Mouse (Mus musculus) erythroblast, embryonic 14.5 days (primary cell): ENCODE results near the gene Car10. TPM values are rescaled to one million over a fixed set of nuclear protein-coding genes. Genes with fewer than 3 reads are reported as not detected.

Experiments
- H3K27me3 ChIP-seq: 2 replicates; pipeline ENCODE4 v1.6.1; 2012; ENCODE audit warnings: inconsistent platforms; ENCODE audit not compliant: control insufficient read depth
- H3K36me3 ChIP-seq: 2 replicates; pipeline ENCODE4 v1.6.1; 2012; ENCODE audit warnings: mild to moderate bottlenecking, inconsistent platforms; ENCODE audit not compliant: control insufficient read depth
- H3K4me1 ChIP-seq: 2 replicates; pipeline ENCODE4 v1.6.1; 2012; ENCODE audit warnings: inconsistent platforms; ENCODE audit not compliant: control insufficient read depth
- H3K4me3 ChIP-seq: replicated peaks from 2 replicates; pipeline ENCODE3; 2012; ENCODE audit warnings: moderate library complexity, mild to moderate bottlenecking, inconsistent platforms
- H3K9me3 ChIP-seq: 2 replicates; pipeline ENCODE4 v1.6.1; 2012; ENCODE audit warnings: low read length, inconsistent platforms, mixed read lengths; ENCODE audit not compliant: control insufficient read depth
- GATA1 ChIP-seq: IDR thresholded peaks from 2 replicates; pipeline ENCODE4 v1.6.1; 2012; ENCODE audit warnings: low read length, inconsistent platforms, mixed read lengths
- TAL1 ChIP-seq: IDR thresholded peaks from 3 replicates; pipeline ENCODE4 v1.6.1; 2012; ENCODE audit warnings: low read length, inconsistent platforms, mixed read lengths
- polyA plus RNA-seq: library from polyadenylated mRNA; stranded (reverse); fragments of >175 nt; gene quantifications from 2 replicates; pipeline ENCODE4 v1.2.3, GENCODE M21; 2012

Car10 gene
- polyA plus RNA-seq, 1 experiment: not detected

DNA sequence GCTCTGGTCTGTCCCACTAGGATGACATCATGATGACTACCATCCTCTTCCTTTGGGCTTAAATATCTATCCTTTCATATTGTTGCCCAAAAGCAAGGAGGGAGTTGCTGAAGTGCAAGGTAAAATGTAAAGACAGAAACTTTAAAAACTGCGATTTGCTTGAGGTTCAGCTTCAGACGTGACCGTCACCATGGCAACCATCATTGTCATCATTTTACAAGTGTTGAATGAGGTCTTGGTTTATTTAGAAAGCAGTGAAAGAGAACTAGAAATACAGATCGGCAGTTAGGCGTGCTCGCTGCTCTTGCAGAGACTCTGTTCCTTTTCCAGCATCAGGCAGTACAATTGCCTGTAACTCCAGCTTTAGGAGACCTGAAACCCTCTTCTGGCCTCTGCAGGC, 400.1 kb downstream of the Car10 start:
- Histone ChIP-seq H3K27me3 (no peaks in the 10 kb centered on the region), H3K9me3 (peaks cover 2% of the 10 kb centered on the region; the same call in 1 of the 2 replicates), H3K36me3 (no peaks in the 10 kb centered on the region), H3K4me3 (no peak overlapping the region), H3K4me1 (no peaks in the 10 kb centered on the region)
- TF ChIP-seq TAL1 (no peak), GATA1 (no peak)

DNA sequence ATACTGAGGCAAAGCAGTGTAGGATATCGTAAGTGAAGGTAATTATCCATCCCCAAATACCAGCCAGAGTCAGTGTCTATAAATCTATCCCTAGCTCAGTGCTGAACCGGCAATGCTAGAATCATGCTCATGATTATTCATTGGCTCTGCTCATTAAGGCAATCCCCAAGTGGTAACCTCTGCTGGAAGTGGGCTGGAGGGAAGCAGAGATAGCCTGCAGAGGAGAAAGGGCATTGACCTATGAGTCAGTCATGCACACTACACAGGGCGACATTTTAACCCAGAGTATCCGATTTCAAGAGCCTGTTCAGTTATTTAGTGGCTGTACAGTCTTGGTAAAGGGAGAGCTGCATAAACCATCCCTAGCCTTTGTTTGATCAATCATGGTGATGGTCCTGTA, 402.6 kb downstream of the Car10 start:
- Histone ChIP-seq H3K9me3 (peaks cover 2% of the 10 kb centered on the region; the same call in 1 of the 2 replicates), H3K4me3 (no peak overlapping the region), H3K36me3 (no peaks in the 10 kb centered on the region), H3K4me1 (no peaks in the 10 kb centered on the region), H3K27me3 (no peaks in the 10 kb centered on the region)
- no peak for TF ChIP-seq TAL1
- no peak for TF ChIP-seq GATA1

GRCm38 (mm10) chr11:93501671-93502070, 403.8 kb downstream of the Car10 start:
- TF ChIP-seq TAL1 (no peak), GATA1 (no peak)
- H3K27me3 ChIP-seq: no peaks in the 10 kb centered on the region
- no peaks in the 10 kb centered on the region for H3K9me3 ChIP-seq
- H3K4me1 ChIP-seq: no peaks in the 10 kb centered on the region
- H3K4me3 ChIP-seq: no peak overlapping the region
- H3K36me3 ChIP-seq: no peaks in the 10 kb centered on the region

- TF ChIP-seq TAL1: no peak
- TF ChIP-seq GATA1: no peak
- H3K36me3 ChIP-seq: no peaks in the 10 kb centered on the region
Measured at GRCm38 (mm10) chr11:93502864-93503263, 405.0 kb downstream of the Car10 start.

GRCm38 (mm10) chr11:93503469-93503868, 405.6 kb downstream of the Car10 start:
- TF ChIP-seq TAL1 (no peak), GATA1 (no peak)

More at GRCm38 (mm10) chr11:93502864-93503263, 405.0 kb downstream of the Car10 start:
- Histone ChIP-seq H3K27me3 (no peaks in the 10 kb centered on the region), H3K4me3 (no peak overlapping the region), H3K4me1 (no peaks in the 10 kb centered on the region), H3K9me3 (no peaks in the 10 kb centered on the region)

DNA sequence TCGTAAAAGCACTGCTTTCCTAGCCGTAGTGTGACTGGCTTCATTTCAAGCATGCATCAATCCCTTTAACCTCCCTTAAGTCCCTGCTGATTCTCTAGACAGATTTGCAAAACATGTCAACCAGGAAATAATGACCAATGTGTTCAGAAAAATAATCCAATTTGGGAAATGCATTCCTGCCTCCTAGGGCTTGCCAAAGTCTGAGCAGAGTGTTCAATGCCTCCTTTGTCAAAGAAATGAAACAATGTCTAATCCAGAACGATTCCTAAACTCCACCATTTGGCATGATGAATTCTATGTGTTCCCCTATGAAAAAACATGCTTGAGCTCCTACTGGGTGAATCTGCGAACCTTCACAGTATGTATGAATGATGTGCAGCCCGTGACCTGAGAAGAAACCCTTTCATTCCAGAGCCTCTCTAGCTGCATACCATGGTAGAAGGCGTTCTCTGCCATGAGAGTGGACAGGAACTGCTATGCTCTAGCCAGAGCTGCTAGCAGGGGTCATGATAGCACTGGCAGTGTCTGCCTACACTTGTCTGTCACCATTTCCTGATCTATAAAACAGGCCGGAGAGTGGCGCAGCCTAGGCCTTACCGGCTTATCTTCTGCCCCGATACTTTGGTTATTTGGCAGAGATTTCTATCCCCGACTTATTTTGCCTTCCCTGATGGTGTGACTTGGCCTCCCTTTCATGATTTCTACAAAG, 411.9 kb downstream of the Car10 start:
- Histone ChIP-seq H3K27me3 (no peaks in the 10 kb centered on the region), H3K4me1 (no peaks in the 10 kb centered on the region), H3K4me3 (no peak overlapping the region), H3K36me3 (no peaks in the 10 kb centered on the region), H3K9me3 (peaks cover 2% of the 10 kb centered on the region; the same call in 1 of the 2 replicates)
- no peak for TF ChIP-seq GATA1
- no peak for TF ChIP-seq TAL1

More at GRCm38 (mm10) chr11:93503469-93503868, 405.6 kb downstream of the Car10 start:
- H3K27me3 ChIP-seq: no peaks in the 10 kb centered on the region
- H3K9me3 ChIP-seq: no peaks in the 10 kb centered on the region
- H3K36me3 ChIP-seq: no peaks in the 10 kb centered on the region
- no peaks in the 10 kb centered on the region for H3K4me1 ChIP-seq
- H3K4me3 ChIP-seq: no peak overlapping the region

- Histone ChIP-seq H3K36me3 (no peaks in the 10 kb centered on the region), H3K4me1 (no peaks in the 10 kb centered on the region), H3K27me3 (no peaks in the 10 kb centered on the region), H3K4me3 (no peak overlapping the region), H3K9me3 (peaks cover 2% of the 10 kb centered on the region; the same call in 1 of the 2 replicates)
- TF ChIP-seq TAL1: no peak
- TF ChIP-seq GATA1: no peak
Measured at GRCm38 (mm10) chr11:93512843-93513242, 415.0 kb downstream of the Car10 start.

GRCm38 (mm10) chr11:93514396-93514795, 416.6 kb downstream of the Car10 start:
- H3K27me3 ChIP-seq: no peaks in the 10 kb centered on the region
- H3K36me3 ChIP-seq: no peaks in the 10 kb centered on the region
- TF ChIP-seq TAL1 (no peak), GATA1 (no peak)
- H3K4me1 ChIP-seq: no peaks in the 10 kb centered on the region
- H3K4me3 ChIP-seq: no peak overlapping the region
- H3K9me3 ChIP-seq: peaks cover 2% of the 10 kb centered on the region; the same call in 1 of the 2 replicates

- Histone ChIP-seq H3K36me3 (no peaks in the 10 kb centered on the region), H3K4me1 (no peaks in the 10 kb centered on the region)
- TF ChIP-seq GATA1: no peak
- no peak for TF ChIP-seq TAL1
Measured at GRCm38 (mm10) chr11:93515566-93515965, 417.7 kb downstream of the Car10 start.

GRCm38 (mm10) chr11:93516216-93516615, 418.4 kb downstream of the Car10 start:
- H3K4me3 ChIP-seq: no peak overlapping the region
- no peaks in the 10 kb centered on the region for H3K27me3 ChIP-seq
- no peaks in the 10 kb centered on the region for H3K4me1 ChIP-seq
- no peaks in the 10 kb centered on the region for H3K36me3 ChIP-seq
- H3K9me3 ChIP-seq: no peaks in the 10 kb centered on the region
- TF ChIP-seq TAL1 (no peak), GATA1 (no peak)

More at GRCm38 (mm10) chr11:93515566-93515965, 417.7 kb downstream of the Car10 start:
- H3K27me3 ChIP-seq: no peaks in the 10 kb centered on the region
- no peaks in the 10 kb centered on the region for H3K9me3 ChIP-seq
- no peak overlapping the region for H3K4me3 ChIP-seq
